Mouse (Mus musculus): ENCODE measurements at regions not wholly inside any gene's neighbourhood (a gene's known extent, or its start where the extent isn't known, plus 50 kb on each side); places are given as distances from the start of the nearest gene placed in this dataset.

DNA sequence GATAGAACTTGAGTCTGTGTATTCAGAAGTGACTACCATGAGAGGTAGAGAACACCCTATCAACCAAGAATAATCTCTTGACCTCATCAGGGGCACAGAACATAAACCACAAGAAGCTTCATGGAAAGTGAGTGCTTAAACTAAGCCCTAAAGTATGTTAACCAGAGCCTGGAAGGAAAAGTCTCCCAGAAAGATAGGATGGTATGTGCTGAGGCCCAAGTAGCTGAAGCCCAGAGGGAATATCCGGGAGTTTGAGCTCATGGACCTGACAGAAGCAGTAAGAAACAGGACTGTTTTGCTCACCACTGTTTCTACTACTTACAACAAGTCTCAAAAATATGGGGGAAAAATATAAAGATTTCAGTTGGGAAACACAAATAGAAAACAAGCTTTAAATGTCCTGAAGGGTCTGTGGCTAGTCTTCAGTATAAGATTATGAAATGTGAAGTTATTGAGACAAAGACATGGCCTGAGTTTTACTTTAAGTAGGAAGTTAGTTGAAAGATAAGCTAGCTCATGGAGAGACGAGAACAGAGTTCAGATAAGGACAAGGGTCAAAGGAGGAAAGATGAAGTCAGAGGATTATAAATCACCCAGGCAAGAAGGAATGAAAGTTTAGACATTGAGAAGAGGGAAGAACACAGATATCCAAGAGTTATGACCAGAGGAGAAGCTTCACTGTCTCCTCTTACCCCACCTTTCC, 315.8 kb upstream of the Tbl1xr1 start:
- no peaks in the 10 kb centered on the region for H3K27me3 ChIP-seq (replicated peaks)
- dilution Hi-C loops (cut with MboI; ENCODE audit: extremely low pct_ligation_motif_present, extremely low pct_unique_long_range_greater_than_20kb, low sequenced_read_pairs): no loop called here
- no peak for DNase-seq (ENCODE audit: extremely low read depth)
- H3K4me2 ChIP-seq (ENCODE audit: insufficient read depth, low read depth, poor library complexity, severe bottlenecking): no peak overlapping the region
- H3K27ac ChIP-seq (ENCODE audit: insufficient read depth, low read depth): no peak overlapping the region
- no peak overlapping the region for H3K9ac ChIP-seq (ENCODE audit: insufficient read depth, low read depth)
- TF ChIP-seq EP300 (IDR thresholded peaks at IDR 0.05; ENCODE audit: low read length) (no peak), SIN3A (IDR thresholded peaks at IDR 0.05; ENCODE audit: low read length) (no peak), ZMIZ1 (IDR thresholded peaks at IDR 0.05; ENCODE audit: low read depth, low read length) (no peak), MAZ (IDR thresholded peaks at IDR 0.05; ENCODE audit: low read depth, low read length) (no peak), HCFC1 (IDR thresholded peaks at IDR 0.05; ENCODE audit: low read depth, low read length) (no peak), POLR2AphosphoS2 (IDR thresholded peaks at IDR 0.05; ENCODE audit: low read depth, low read length) (no peak), USF2 (conservative IDR thresholded peaks at IDR 0.05; ENCODE audit: low read depth, low read length) (no peak), CHD2 (IDR thresholded peaks at IDR 0.05; ENCODE audit: low read length) (no peak), IRF4 (IDR thresholded peaks at IDR 0.05; ENCODE audit: low read depth, low read length) (no peak), RAD21 (IDR thresholded peaks at IDR 0.05; ENCODE audit: low read depth, low read length) (no peak), NELFE (IDR thresholded peaks at IDR 0.05; ENCODE audit: low read depth, low read length) (no peak)
- H3K9me3 ChIP-seq (replicated peaks; ENCODE audit: low read length): no peaks in the 10 kb centered on the region
- in situ Hi-C loops (cut with MboI; ENCODE audit: low pct_ligation_motif_present, low pct_unique_long_range_greater_than_20kb, low sequenced_read_pairs): no loop called here
- no peak overlapping the region for H3K4me3 ChIP-seq (replicated peaks in 1 of 3; ENCODE audit: low read depth in 2 of 3, low read length in 2 of 3, poor library complexity in 1 of 3)
- no peaks in the 10 kb centered on the region for H3K36me3 ChIP-seq (replicated peaks in 1 of 2; ENCODE audit: control insufficient read depth in 1 of 2, insufficient read depth in 1 of 2, low read length in 1 of 2)
- no peaks in the 10 kb centered on the region for H3K79me2 ChIP-seq (replicated peaks; ENCODE audit: control insufficient read depth, extremely low read depth, insufficient read depth, poor library complexity, severe bottlenecking)
- peaks cover 6 to 8% of the 10 kb centered on the region in 2 experiments; a peak in 3 of 4 replicates for H3K4me1 ChIP-seq (ENCODE audit: control insufficient read depth in 1 of 2, insufficient read depth in 2 of 2)

DNA sequence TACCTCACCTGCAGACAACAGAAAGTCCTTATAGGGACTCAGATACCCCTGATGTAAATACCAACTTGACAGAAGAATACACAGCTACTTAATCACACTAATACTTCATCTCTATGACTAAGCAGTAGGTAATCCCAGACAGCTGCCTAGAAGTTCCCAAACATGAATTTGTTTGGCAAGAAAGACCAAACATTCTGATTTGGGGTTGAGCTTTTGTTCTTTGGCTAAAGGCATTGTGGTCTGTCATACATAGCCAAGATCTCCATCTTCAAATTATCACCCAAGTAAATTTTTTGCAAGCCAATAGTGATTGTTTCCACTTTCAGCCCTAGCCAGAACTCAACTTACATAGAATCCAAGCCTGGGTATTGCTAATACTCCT, 315.2 kb upstream of the Tbl1xr1 start:
- Histone ChIP-seq H3K4me1 (ENCODE audit: control insufficient read depth in 1 of 2, insufficient read depth in 2 of 2) (peaks cover 6 to 8% of the 10 kb centered on the region in 2 experiments; a peak in 3 of 4 replicates), H3K36me3 (replicated peaks in 1 of 2; ENCODE audit: control insufficient read depth in 1 of 2, insufficient read depth in 1 of 2, low read length in 1 of 2) (no peaks in the 10 kb centered on the region), H3K9ac (ENCODE audit: insufficient read depth, low read depth) (no peak overlapping the region), H3K79me2 (replicated peaks; ENCODE audit: control insufficient read depth, extremely low read depth, insufficient read depth, poor library complexity, severe bottlenecking) (no peaks in the 10 kb centered on the region), H3K4me3 (replicated peaks in 1 of 3; ENCODE audit: low read depth in 2 of 3, low read length in 2 of 3, poor library complexity in 1 of 3) (no peak overlapping the region), H3K27ac (ENCODE audit: insufficient read depth, low read depth) (no peak overlapping the region), H3K27me3 (replicated peaks) (no peaks in the 10 kb centered on the region), H3K4me2 (ENCODE audit: insufficient read depth, low read depth, poor library complexity, severe bottlenecking) (no peak overlapping the region), H3K9me3 (replicated peaks; ENCODE audit: low read length) (no peaks in the 10 kb centered on the region)
- no peak for DNase-seq (ENCODE audit: extremely low read depth)
- in situ Hi-C loops (cut with MboI; ENCODE audit: low pct_ligation_motif_present, low pct_unique_long_range_greater_than_20kb, low sequenced_read_pairs) (no loop called here), dilution Hi-C loops (cut with MboI; ENCODE audit: extremely low pct_ligation_motif_present, extremely low pct_unique_long_range_greater_than_20kb, low sequenced_read_pairs) (no loop called here)
- TF ChIP-seq ETS1 (conservative IDR thresholded peaks at IDR 0.05; ENCODE audit: low read depth, low read length) (no peak), IRF4 (IDR thresholded peaks at IDR 0.05; ENCODE audit: low read depth, low read length) (no peak), SIN3A (IDR thresholded peaks at IDR 0.05; ENCODE audit: low read length) (no peak), EP300 (IDR thresholded peaks at IDR 0.05; ENCODE audit: low read length) (no peak), TBP (conservative IDR thresholded peaks at IDR 0.05; ENCODE audit: low read depth, low read length) (no peak), RAD21 (IDR thresholded peaks at IDR 0.05; ENCODE audit: low read depth, low read length) (no peak), MAFK (IDR thresholded peaks at IDR 0.05; ENCODE audit: insufficient replicate concordance, low read length) (no peak)

All from CH12.LX (cell line).